Mouse (Mus musculus) hindbrain, embryonic 15.5 days (tissue): ENCODE data around the gene Abhd16a. TPM values are rescaled to one million over a fixed set of nuclear protein-coding genes. Genes with fewer than 3 reads are reported as not detected.

ENCODE experiments used
- ATAC-seq: fragments of 200-750 bp; cut with Nextera tagmentation; 2 replicates; pipeline ENCODE4 v1.8.0; 2017; ENCODE audit warnings: low read depth, moderate number of reproducible peaks, moderate TSS enrichment; ENCODE audit not compliant: low FRiP score
- H3K27ac ChIP-seq: fragments of 300-500 bp; sonication (generic); replicated peaks from 2 replicates; pipeline ENCODE4 v1.5.1; 2015; ENCODE audit warnings: mild to moderate bottlenecking, inconsistent platforms
- H3K27me3 ChIP-seq: fragments of 300-500 bp; sonication (generic); 2 replicates; pipeline ENCODE4 v1.6.1; 2015; ENCODE audit warnings: control low read depth, inconsistent platforms
- H3K36me3 ChIP-seq: fragments of 300-500 bp; sonication (generic); 2 replicates; pipeline ENCODE4 v1.6.1; 2015; ENCODE audit warnings: control low read depth, inconsistent platforms
- H3K4me1 ChIP-seq: fragments of 300-500 bp; sonication (generic); replicated peaks from 2 replicates; pipeline ENCODE4 v1.6.1; 2015; ENCODE audit warnings: control low read depth, inconsistent platforms
- H3K4me2 ChIP-seq: fragments of 300-500 bp; sonication (generic); 2 replicates; pipeline ENCODE4 v1.6.1; 2015; ENCODE audit warnings: moderate library complexity, mild to moderate bottlenecking, inconsistent platforms
- H3K4me3 ChIP-seq: fragments of 300-500 bp; sonication (generic); 2 replicates; pipeline ENCODE4 v1.5.1; 2015; ENCODE audit warnings: mild to moderate bottlenecking, inconsistent platforms
- H3K9ac ChIP-seq: fragments of 300-500 bp; sonication (generic); 2 replicates; pipeline ENCODE4 v1.6.1; 2015; ENCODE audit warnings: inconsistent platforms
- H3K9me3 ChIP-seq: fragments of 300-500 bp; sonication (generic); 2 replicates; pipeline ENCODE4 v1.6.1; 2016; ENCODE audit warnings: control low read depth, inconsistent platforms
- WGBS: fragments of 180-500 bp; shearing (Covaris S2); methylation state at CpG from one replicate; pipeline ENCODE4 v1.1.7; 2015; 5-methylcytosine and 5-hydroxymethylcytosine counted together
- polyA plus RNA-seq: library from polyadenylated mRNA; unstranded; fragments of >200 nt; fragmentation: Nextera tagmentation; extraction: Ambion mirVana; gene quantifications from 2 replicates; pipeline ENCODE4 v1.2.1, GENCODE M21; 2015

Gene Abhd16a
- polyA plus RNA-seq, 1 experiment from 2014 or later = 106 TPM

- Histone ChIP-seq H3K27me3 (no peaks in the 10 kb centered on the region), H3K4me2 (peak overlapping the region; percentile 60), H3K27ac (peak overlapping the region; percentile 83), H3K4me3 (peak overlapping the region; percentile 36), H3K4me1 (peaks cover 41% of the 10 kb centered on the region), H3K9me3 (no peaks in the 10 kb centered on the region), H3K36me3 (0 out of 2 replicates have a peak, but pooled peaks cover 5% of the 10 kb centered on the region), H3K9ac (peak overlapping the region; percentile 38)
- WGBS = 1% methylated on average over 27 of the region's 27 CpGs
- no peak for ATAC-seq
These were observed 38.8 kb upstream of the Abhd16a start for GRCm38 (mm10) chr17:35050126-35050750.

- no peak for ATAC-seq
- peaks cover 35% of the 10 kb centered on the region for H3K4me1 ChIP-seq
- WGBS = 5% methylated on average over 21 of the region's 21 CpGs
- peak overlapping the region; percentile 38 for H3K9ac ChIP-seq
- no peaks in the 10 kb centered on the region for H3K27me3 ChIP-seq
- H3K9me3 ChIP-seq = no peaks in the 10 kb centered on the region
- 0 out of 2 replicates have a peak, but pooled peaks cover 5% of the 10 kb centered on the region for H3K36me3 ChIP-seq
- peak overlapping the region; percentile 36 for H3K4me3 ChIP-seq
- H3K27ac ChIP-seq = peak overlapping the region; percentile 79
- peak overlapping the region; percentile 60 for H3K4me2 ChIP-seq
These were observed 37.6 kb upstream of the Abhd16a start for GRCm38 (mm10) chr17:35051156-35052086.

GRCm38 (mm10) chr17:35052271-35052798 is 36.7 kb upstream of the Abhd16a start:
- H3K4me1 ChIP-seq = peaks cover 35% of the 10 kb centered on the region
- peak overlapping the region; percentile 60 for H3K4me2 ChIP-seq
- 80% methylated on average over 12 of the region's 12 CpGs for whole genome bisulfite sequencing
- H3K9me3 ChIP-seq = no peaks in the 10 kb centered on the region
- H3K4me3 ChIP-seq = peak overlapping the region; percentile 36; the same call in 1 of the 2 replicates
- no peaks in the 10 kb centered on the region for H3K27me3 ChIP-seq
- H3K27ac ChIP-seq = peak overlapping the region; percentile 79
- no peak for ATAC-seq
- H3K9ac ChIP-seq = no peak overlapping the region
- H3K36me3 ChIP-seq = 0 out of 2 replicates have a peak, but pooled peaks cover 5% of the 10 kb centered on the region

GRCm38 (mm10) chr17:35055691-35056495 is 33.2 kb upstream of the Abhd16a start:
- 93% methylated on average over 7 of the region's 7 CpGs for WGBS
- no peak overlapping the region for H3K27ac ChIP-seq
- no peak for ATAC-seq
- H3K36me3 ChIP-seq = peaks cover 6% of the 10 kb centered on the region; the same call in 1 of the 2 replicates
- H3K9ac ChIP-seq = no peak overlapping the region
- peaks cover 40% of the 10 kb centered on the region for H3K4me1 ChIP-seq
- no peaks in the 10 kb centered on the region for H3K9me3 ChIP-seq
- no peaks in the 10 kb centered on the region for H3K27me3 ChIP-seq
- H3K4me3 ChIP-seq = no peak overlapping the region
- no peak overlapping the region for H3K4me2 ChIP-seq

- ATAC-seq = no peak
- no peaks in the 10 kb centered on the region for H3K27me3 ChIP-seq
- H3K9ac ChIP-seq = no peak overlapping the region
- H3K9me3 ChIP-seq = no peaks in the 10 kb centered on the region
- H3K4me3 ChIP-seq = no peak overlapping the region
- H3K4me2 ChIP-seq = no peak overlapping the region
- 74% methylated on average over 3 of the region's 3 CpGs for whole genome bisulfite sequencing
- H3K27ac ChIP-seq = no peak overlapping the region
- peaks cover 37% of the 10 kb centered on the region for H3K4me1 ChIP-seq
- H3K36me3 ChIP-seq = peaks cover 13% of the 10 kb centered on the region; the same call in 1 of the 2 replicates
These were observed 32.0 kb upstream of the Abhd16a start for GRCm38 (mm10) chr17:35057090-35057489.

GRCm38 (mm10) chr17:35058316-35058715 is 30.7 kb upstream of the Abhd16a start:
- peak overlapping the region; percentile 88; the same call in 1 of the 2 replicates for H3K27ac ChIP-seq
- WGBS = 58% methylated on average over 9 of the region's 9 CpGs
- 0 out of 2 replicates have a peak, but pooled peaks have one; percentile 0 for ATAC-seq

GRCm38 (mm10) chr17:35058911-35059892 is 29.9 kb upstream of the Abhd16a start, which contains the start of gene Ddah2:
TSS of gene Ddah2 (plus strand) at chr17:35059035.
- ATAC-seq = peak; percentile 94
- Histone ChIP-seq H3K9me3 (no peaks in the 10 kb centered on the region), H3K27me3 (peaks cover 8% of the 10 kb centered on the region), H3K9ac (peak within 1 kb of the TSS; percentile 80), H3K4me2 (peak within 1 kb of the TSS; percentile 75), H3K36me3 (peaks cover 9% of the 10 kb centered on the region; the same call in 1 of the 2 replicates), H3K4me3 (peak within 1 kb of the TSS; percentile 84), H3K27ac (peak within 1 kb of the TSS; percentile 88), H3K4me1 (peaks cover 26% of the 10 kb centered on the region)
- WGBS = under 1% methylated on average over 57 of the region's 57 CpGs

More at GRCm38 (mm10) chr17:35058316-35058715, 30.7 kb upstream of the Abhd16a start:
- Histone ChIP-seq H3K9ac (0 out of 2 replicates have a peak overlapping the region, but pooled peaks have one; percentile 80), H3K9me3 (no peaks in the 10 kb centered on the region), H3K4me1 (peaks cover 27% of the 10 kb centered on the region), H3K4me2 (peak overlapping the region; percentile 75), H3K4me3 (peak overlapping the region; percentile 84), H3K36me3 (peaks cover 13% of the 10 kb centered on the region; the same call in 1 of the 2 replicates), H3K27me3 (peaks cover 3% of the 10 kb centered on the region; the same call in 1 of the 2 replicates)

- Histone ChIP-seq H3K4me3 (peak overlapping the region; percentile 84), H3K27me3 (peaks cover 15% of the 10 kb centered on the region), H3K36me3 (peaks cover 8% of the 10 kb centered on the region; the same call in 1 of the 2 replicates), H3K4me1 (peaks cover 30% of the 10 kb centered on the region), H3K9me3 (no peaks in the 10 kb centered on the region), H3K4me2 (peak overlapping the region; percentile 75), H3K27ac (peak overlapping the region; percentile 88; the same call in 1 of the 2 replicates), H3K9ac (peak overlapping the region; percentile 80)
- no peak for ATAC-seq
- WGBS = 28% methylated on average over 14 of the region's 14 CpGs
These were observed 29.0 kb upstream of the Abhd16a start for GRCm38 (mm10) chr17:35060071-35060470.

DNA sequence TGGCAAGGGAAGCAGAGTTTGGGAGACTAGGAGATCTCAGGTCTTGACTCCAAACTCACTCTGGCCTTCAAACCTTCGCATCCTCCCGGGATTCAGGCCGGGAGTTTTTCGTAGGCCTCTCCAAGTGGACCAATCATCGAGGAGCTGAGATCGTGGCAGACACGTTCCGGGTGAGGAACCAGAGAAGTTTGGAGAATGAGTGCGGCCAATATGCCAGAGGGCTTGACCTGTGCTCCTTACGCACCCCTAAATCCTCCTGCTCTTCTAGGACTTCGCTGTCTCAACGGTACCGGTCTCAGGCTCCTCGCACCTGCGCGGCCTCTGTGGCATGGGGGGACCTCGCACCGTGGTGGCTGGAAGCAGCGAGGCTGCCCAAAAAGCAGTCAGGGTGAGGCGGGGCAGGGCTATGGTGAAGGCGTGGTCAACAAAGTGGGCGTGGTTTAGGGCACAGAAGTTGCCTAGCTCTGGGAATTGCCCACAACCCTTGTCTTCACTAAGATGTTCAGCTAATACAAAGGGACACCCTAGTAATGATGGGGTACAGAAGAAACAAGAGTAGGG is 28.2 kb upstream of the Abhd16a start:
- peak overlapping the region; percentile 84 for H3K4me3 ChIP-seq
- peaks cover 21% of the 10 kb centered on the region for H3K27me3 ChIP-seq
- peaks cover 8% of the 10 kb centered on the region; the same call in 1 of the 2 replicates for H3K36me3 ChIP-seq
- H3K4me1 ChIP-seq = peaks cover 37% of the 10 kb centered on the region
- ATAC-seq = no peak
- peak overlapping the region; percentile 80 for H3K9ac ChIP-seq
- H3K9me3 ChIP-seq = no peaks in the 10 kb centered on the region
- H3K4me2 ChIP-seq = peak overlapping the region; percentile 75
- 57% methylated on average over 22 of the region's 22 CpGs for WGBS
- no peak overlapping the region for H3K27ac ChIP-seq

- H3K27me3 ChIP-seq = peaks cover 25% of the 10 kb centered on the region
- peaks cover 8% of the 10 kb centered on the region; the same call in 1 of the 2 replicates for H3K36me3 ChIP-seq
- no peaks in the 10 kb centered on the region for H3K9me3 ChIP-seq
- peaks cover 37% of the 10 kb centered on the region for H3K4me1 ChIP-seq
- no peak overlapping the region for H3K4me3 ChIP-seq
- H3K27ac ChIP-seq = no peak overlapping the region
- ATAC-seq = no peak
- H3K9ac ChIP-seq = no peak overlapping the region
- H3K4me2 ChIP-seq = no peak overlapping the region; the same call in 1 of the 2 replicates
- 83% methylated on average over 8 of the region's 8 CpGs for WGBS
These were observed 27.8 kb upstream of the Abhd16a start for GRCm38 (mm10) chr17:35061299-35061698.
